Mouse (Mus musculus) liver, embryonic 16.5 days (tissue): ENCODE data around the gene 9030612E09Rik. TPM values are rescaled to one million over a fixed set of nuclear protein-coding genes. Genes with fewer than 3 reads are reported as not detected.

ENCODE experiments used
- ATAC-seq: fragments of 200-750 bp; cut with Nextera tagmentation; 2 replicates; pipeline ENCODE4 v1.8.0; 2017; ENCODE audit warnings: low read depth, mild to moderate bottlenecking, moderate number of reproducible peaks, moderate library complexity
- H3K27ac ChIP-seq: fragments of 300-500 bp; sonication (generic); 2 replicates; pipeline ENCODE4 v1.5.1; 2014; ENCODE audit warnings: mild to moderate bottlenecking, low read length
- H3K27me3 ChIP-seq: fragments of 300-500 bp; sonication (generic); 2 replicates; pipeline ENCODE4 v1.6.1; 2014; ENCODE audit warnings: low read depth, low read length, mixed read lengths; ENCODE audit not compliant: control insufficient read depth, insufficient read depth
- H3K36me3 ChIP-seq: fragments of 300-500 bp; sonication (generic); 2 replicates; pipeline ENCODE4 v1.6.1; 2014; ENCODE audit warnings: mild to moderate bottlenecking; ENCODE audit not compliant: control insufficient read depth, insufficient read depth
- H3K4me1 ChIP-seq: fragments of 300-500 bp; sonication (generic); 2 replicates; pipeline ENCODE4 v1.6.1; 2014; ENCODE audit warnings: low read depth, low read length, mixed read lengths; ENCODE audit not compliant: control insufficient read depth
- H3K4me2 ChIP-seq: fragments of 300-500 bp; sonication (generic); 2 replicates; pipeline ENCODE4 v1.6.1; 2014; ENCODE audit warnings: low read depth, low read length, mixed read lengths
- H3K4me3 ChIP-seq: fragments of 300-500 bp; sonication (generic); 2 replicates; pipeline ENCODE4 v1.5.1; 2014; ENCODE audit warnings: low read depth, mild to moderate bottlenecking, low read length
- H3K9ac ChIP-seq: fragments of 300-500 bp; sonication (generic); 2 replicates; pipeline ENCODE4 v1.6.1; 2014; ENCODE audit warnings: low read depth, low read length
- H3K9me3 ChIP-seq: fragments of 300-500 bp; sonication (generic); replicated peaks from 2 replicates; pipeline ENCODE4 v1.6.1; 2016; ENCODE audit warnings: low read length; ENCODE audit not compliant: control insufficient read depth
- WGBS: fragments of 180-500 bp; shearing (Covaris S2); extraction: QIAGEN DNeasy Blood & Tissue Kit; methylation state at CpG from one replicate; pipeline ENCODE4 v1.1.7; 2014; ENCODE audit not compliant: insufficient replicate concordance; 5-methylcytosine and 5-hydroxymethylcytosine counted together
- polyA plus RNA-seq: library from polyadenylated mRNA; unstranded; fragments of >200 nt; fragmentation: Nextera tagmentation; extraction: Ambion mirVana; gene quantifications from 2 replicates; pipeline ENCODE4 v1.2.1, GENCODE M21; 2015

Gene 9030612E09Rik
- polyA plus RNA-seq, 1 experiment from 2014 or later, result not detected

GRCm38 (mm10) chr10:43173828-43174325 lies 627 bp upstream of the 9030612E09Rik start:
- Histone ChIP-seq H3K4me3 (peak overlapping the region; percentile 57), H3K4me1 (no peaks in the 10 kb centered on the region), H3K9me3 (no peaks in the 10 kb centered on the region), H3K4me2 (peak overlapping the region; percentile 74), H3K9ac (no peak overlapping the region), H3K27ac (no peak overlapping the region), H3K27me3 (peaks cover 71% of the 10 kb centered on the region), H3K36me3 (no peaks in the 10 kb centered on the region)
- ATAC-seq, result no peak
- WGBS, result 0% methylated on average over 32 of the region's 38 CpGs

GRCm38 (mm10) chr10:43175156-43175601 lies 675 bp downstream of the 9030612E09Rik start:
- peaks cover 69% of the 10 kb centered on the region for H3K27me3 ChIP-seq

DNA sequence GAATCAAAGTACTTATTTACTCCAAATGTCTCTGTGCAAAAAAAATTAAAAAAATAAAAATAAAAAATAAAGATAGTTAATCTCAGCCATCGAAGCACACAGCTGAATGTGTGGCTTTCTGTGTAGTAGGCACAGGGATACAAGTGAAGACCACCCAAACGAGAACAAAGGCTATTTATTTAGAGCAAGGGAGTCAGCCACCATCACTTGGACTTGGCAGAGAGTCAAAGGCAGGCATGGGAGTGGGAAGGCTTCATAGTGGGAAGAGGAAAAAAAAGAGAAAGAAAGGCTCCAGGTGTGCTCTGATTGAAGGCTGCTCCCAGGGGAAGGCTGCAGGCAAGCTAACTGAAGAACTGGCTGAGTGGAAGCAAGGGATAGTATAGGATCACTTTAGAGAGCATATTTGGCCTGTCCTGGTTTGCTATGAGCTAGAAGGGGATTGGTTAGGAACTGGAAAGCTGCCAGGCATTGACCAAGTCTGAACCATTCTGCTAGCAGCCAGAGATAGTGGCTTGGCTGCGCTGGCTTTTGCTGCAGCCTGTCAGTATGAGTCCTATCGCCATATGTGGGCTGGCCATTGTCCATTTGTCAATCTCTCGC lies 5.9 kb downstream of the 9030612E09Rik start:
- ATAC-seq, result no peak
- H3K4me2 ChIP-seq, result no peak overlapping the region
- H3K27ac ChIP-seq, result no peak overlapping the region
- no peak overlapping the region for H3K4me3 ChIP-seq
- H3K9me3 ChIP-seq, result no peaks in the 10 kb centered on the region
- no peak overlapping the region for H3K9ac ChIP-seq
- H3K4me1 ChIP-seq, result no peaks in the 10 kb centered on the region
- peaks cover 22% of the 10 kb centered on the region for H3K27me3 ChIP-seq
- 43% methylated on average over 5 of the region's 5 CpGs for WGBS
- H3K36me3 ChIP-seq, result no peaks in the 10 kb centered on the region

More at GRCm38 (mm10) chr10:43175156-43175601, 675 bp downstream of the 9030612E09Rik start:
- Histone ChIP-seq H3K9me3 (no peaks in the 10 kb centered on the region), H3K36me3 (no peaks in the 10 kb centered on the region), H3K4me3 (peak overlapping the region; percentile 57), H3K4me2 (peak overlapping the region; percentile 74), H3K9ac (no peak overlapping the region), H3K4me1 (no peaks in the 10 kb centered on the region), H3K27ac (no peak overlapping the region)
- WGBS, result under 1% methylated on average over 18 of the region's 18 CpGs
- no peak for ATAC-seq

DNA sequence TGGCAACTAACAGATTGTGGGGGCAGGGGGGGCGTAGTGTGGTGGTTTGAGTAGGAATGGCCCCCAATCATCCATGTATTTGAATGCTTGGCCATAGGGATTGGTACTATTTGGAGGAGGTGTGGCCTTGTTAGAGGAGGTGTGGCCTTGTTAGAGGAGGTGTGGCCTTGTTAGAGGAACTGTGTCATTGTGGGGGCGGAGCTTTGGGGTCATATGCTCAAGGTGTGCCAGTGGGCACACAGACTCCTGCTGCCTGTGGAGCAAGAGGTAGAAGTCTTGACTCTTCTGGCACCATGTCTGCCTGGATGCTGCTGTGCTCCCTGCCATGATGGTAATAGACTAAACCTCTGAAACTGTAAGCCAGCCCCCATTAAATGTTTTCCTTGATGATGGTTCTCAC lies 25.7 kb downstream of the 9030612E09Rik start:
- Histone ChIP-seq H3K27ac (no peak overlapping the region), H3K9ac (no peak overlapping the region), H3K4me3 (no peak overlapping the region), H3K9me3 (no peaks in the 10 kb centered on the region), H3K4me2 (no peak overlapping the region), H3K27me3 (no peaks in the 10 kb centered on the region), H3K36me3 (no peaks in the 10 kb centered on the region), H3K4me1 (no peaks in the 10 kb centered on the region)
- no peak for ATAC-seq
- 71% methylated on average over 2 of the region's 2 CpGs for WGBS

DNA sequence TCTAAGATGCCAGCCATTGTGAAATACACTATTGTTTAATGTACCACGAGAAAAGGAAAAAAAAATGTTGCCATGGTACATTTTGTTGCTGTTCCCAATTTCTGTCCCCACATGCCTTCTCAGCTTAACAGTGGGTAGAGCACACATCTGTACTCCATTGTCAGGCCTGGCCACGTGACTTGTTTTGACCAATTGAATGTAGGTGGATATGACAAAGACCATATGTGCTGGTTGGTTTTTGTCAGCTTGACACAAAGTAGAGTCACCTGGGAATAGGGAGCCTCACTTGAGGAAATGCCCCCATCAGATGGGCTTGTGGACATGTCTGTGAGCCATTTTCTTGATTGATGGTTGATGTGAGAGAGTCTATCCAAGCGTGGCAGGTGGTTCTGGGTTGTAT lies 29.4 kb downstream of the 9030612E09Rik start:
- Histone ChIP-seq H3K36me3 (no peaks in the 10 kb centered on the region), H3K4me3 (no peak overlapping the region), H3K9ac (no peak overlapping the region), H3K9me3 (no peaks in the 10 kb centered on the region), H3K4me2 (no peak overlapping the region), H3K27ac (no peak overlapping the region), H3K4me1 (no peaks in the 10 kb centered on the region), H3K27me3 (no peaks in the 10 kb centered on the region)
- no peak for ATAC-seq
- 55% methylated on average over 3 of the region's 3 CpGs for WGBS

DNA sequence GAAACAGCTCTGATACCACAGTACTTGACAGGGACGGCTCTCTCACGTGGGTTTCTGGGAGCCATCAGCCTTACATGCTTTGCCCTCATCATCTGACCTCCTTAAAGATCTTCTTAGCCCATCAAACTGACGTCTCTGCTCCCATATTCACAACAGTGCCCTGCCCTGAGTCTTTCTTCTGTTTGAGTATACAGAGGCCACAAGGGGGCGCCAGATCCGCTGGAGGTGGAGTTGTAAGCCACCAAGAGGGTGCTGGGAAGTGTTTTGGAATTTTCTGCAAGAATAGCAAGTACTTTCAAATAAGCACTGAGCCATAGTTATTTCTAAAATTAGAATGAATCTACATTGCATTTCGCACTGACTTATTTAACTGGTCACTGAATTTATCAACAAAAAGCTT lies 37.4 kb downstream of the 9030612E09Rik start:
- ATAC-seq, result no peak
- WGBS, result 29% methylated on average over 6 of the region's 6 CpGs

GRCm38 (mm10) chr10:43217361-43217900 lies 42.9 kb downstream of the 9030612E09Rik start:
- Histone ChIP-seq H3K4me1 (peaks cover 2% of the 10 kb centered on the region; the same call in 1 of the 2 replicates), H3K9me3 (no peaks in the 10 kb centered on the region), H3K4me3 (no peak overlapping the region), H3K36me3 (no peaks in the 10 kb centered on the region), H3K9ac (no peak overlapping the region), H3K27me3 (no peaks in the 10 kb centered on the region), H3K4me2 (no peak overlapping the region), H3K27ac (no peak overlapping the region)
- no peak for ATAC-seq
- WGBS, result 79% methylated on average over 13 of the region's 13 CpGs

More for the DNA sequence above, 37.4 kb downstream of the 9030612E09Rik start:
- Histone ChIP-seq H3K27ac (no peak overlapping the region), H3K36me3 (no peaks in the 10 kb centered on the region), H3K4me2 (no peak overlapping the region), H3K27me3 (no peaks in the 10 kb centered on the region), H3K9ac (no peak overlapping the region), H3K4me1 (no peaks in the 10 kb centered on the region), H3K9me3 (no peaks in the 10 kb centered on the region), H3K4me3 (no peak overlapping the region)

- Histone ChIP-seq H3K4me2 (peak overlapping the region; percentile 73), H3K9me3 (no peaks in the 10 kb centered on the region), H3K4me1 (peaks cover 2% of the 10 kb centered on the region; the same call in 1 of the 2 replicates), H3K36me3 (no peaks in the 10 kb centered on the region), H3K9ac (peak overlapping the region; percentile 85), H3K27me3 (no peaks in the 10 kb centered on the region), H3K27ac (peak overlapping the region; percentile 68), H3K4me3 (peak overlapping the region; percentile 76)
- ATAC-seq, result no peak
- WGBS, result 14% methylated on average over 7 of the region's 7 CpGs
Measured at GRCm38 (mm10) chr10:43220479-43220878, 46.0 kb downstream of the 9030612E09Rik start.

GRCm38 (mm10) chr10:43220910-43221625 lies 46.6 kb downstream of the 9030612E09Rik start, which contains the start of gene Pdss2:
TSS of gene Pdss2 (plus strand) at chr10:43221486.
- under 1% methylated on average over 50 of the region's 50 CpGs for WGBS

More at GRCm38 (mm10) chr10:43220910-43221625, 46.6 kb downstream of the 9030612E09Rik start, which contains the start of gene Pdss2:
- Histone ChIP-seq H3K4me3 (peak within 1 kb of the TSS; percentile 76), H3K4me1 (peaks cover 2% of the 10 kb centered on the region), H3K27me3 (no peaks in the 10 kb centered on the region), H3K36me3 (no peaks in the 10 kb centered on the region), H3K9ac (peak within 1 kb of the TSS; percentile 85), H3K4me2 (peak within 1 kb of the TSS; percentile 73), H3K9me3 (no peaks in the 10 kb centered on the region), H3K27ac (peak within 1 kb of the TSS; percentile 68)
- ATAC-seq, result peak; percentile 99
